Mouse (Mus musculus): ENCODE measurements around the gene Wasl. TPM values are rescaled to one million over a fixed set of nuclear protein-coding genes. Genes with fewer than 3 reads are reported as not detected.

Gene Wasl
- 60.0 and 71.6 TPM in 2 replicates for polyA plus RNA-seq (2015; fragmentation: Nextera tagmentation; extraction: Ambion mirVana)

DNA sequence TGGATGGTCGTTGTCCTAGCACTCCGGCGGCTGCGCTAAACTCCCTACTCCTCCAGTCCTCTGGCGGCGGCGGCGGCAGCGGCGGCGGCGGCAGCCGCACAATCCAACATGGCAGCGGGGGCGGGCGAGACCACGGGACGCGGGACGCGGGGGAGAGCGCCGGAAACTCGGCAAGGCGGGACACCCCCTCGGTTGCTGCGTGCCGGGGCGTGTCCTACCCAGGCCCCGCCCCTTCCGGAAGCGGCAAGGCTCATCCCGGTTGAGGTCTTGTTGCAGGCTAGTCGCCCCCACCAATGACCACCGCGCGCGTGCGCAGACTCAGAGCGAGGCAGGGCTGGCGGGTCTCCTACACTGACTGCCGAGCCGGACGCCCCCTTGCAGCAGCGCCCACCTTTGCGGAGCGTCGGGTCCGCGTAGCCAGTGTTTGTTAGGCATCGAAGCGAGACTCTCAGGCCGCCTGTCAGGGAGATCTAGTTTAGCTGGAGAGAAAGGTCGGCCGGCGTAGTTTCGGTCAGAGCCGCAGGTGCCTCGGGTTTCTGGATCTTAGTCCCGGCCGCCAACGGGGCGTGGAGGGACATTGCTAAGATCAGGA lies at the start of gene Wasl:
Gene Wasl, minus strand, starts transcription at position 143 of the 592 bp plus-strand sequence.

GRCm38 (mm10) chr6:24597500-24597899 lies 67.3 kb downstream of the Wasl start, which contains the start of gene Lmod2:
Lmod2 (plus strand) TSS chr6:24597762.

Other genes starting within 250 kb of the Wasl start
- gene Iqub, start 149.9 kb downstream of the Wasl start, polyA plus RNA-seq (2015; fragmentation: Nextera tagmentation; extraction: Ambion mirVana), result 0.09 and 0.23 TPM in 2 replicates
- gene Ndufa5, start 137.0 kb downstream of the Wasl start, polyA plus RNA-seq (2015; fragmentation: Nextera tagmentation; extraction: Ambion mirVana), result 666 and 1,004 TPM in 2 replicates
- gene Asb15, start 136.9 kb downstream of the Wasl start, polyA plus RNA-seq (2015; fragmentation: Nextera tagmentation; extraction: Ambion mirVana), result 0.03 and 0.04 TPM in 2 replicates
- 1.2 TPM in 1 of 2 replicates, not detected in the other for gene Lmod2, start 67.2 kb downstream of the Wasl start, polyA plus RNA-seq (2015; fragmentation: Nextera tagmentation; extraction: Ambion mirVana)
- not detected in 2 replicates for gene Hyal6, start 68.2 kb upstream of the Wasl start, polyA plus RNA-seq (2015; fragmentation: Nextera tagmentation; extraction: Ambion mirVana)
- gene Hyal4, start 83.3 kb upstream of the Wasl start, polyA plus RNA-seq (2015; fragmentation: Nextera tagmentation; extraction: Ambion mirVana), result 0.06 TPM in 1 of 2 replicates, not detected in the other
- gene Spam1, start 126.2 kb upstream of the Wasl start, polyA plus RNA-seq (2015; fragmentation: Nextera tagmentation; extraction: Ambion mirVana), result not detected in 2 replicates
- gene Hyal5, start 193.0 kb upstream of the Wasl start, polyA plus RNA-seq (2015; fragmentation: Nextera tagmentation; extraction: Ambion mirVana), result 0.43 TPM in 1 of 2 replicates, not detected in the other